Mouse (Mus musculus) forebrain, postnatal 0 days (tissue): ENCODE measurements around the gene Bpifa3. TPM values are rescaled to one million over a fixed set of nuclear protein-coding genes. Genes with fewer than 3 reads are reported as not detected.
A peak's percentile ranks its signal among the peaks of the same experiment; 100 is the strongest.

Source experiments
- ATAC-seq: fragments of 200-750 bp; cut with Nextera tagmentation; 2 replicates; pipeline ENCODE4 v1.8.0; 2017; ENCODE audit warnings: mild to moderate bottlenecking, moderate library complexity
- DNase-seq: peaks from one replicate; pipeline ENCODE4 v3.0.0-alpha.2; 2015
- H3K27ac ChIP-seq: fragments of 300-500 bp; sonication (generic); 2 replicates; pipeline ENCODE4 v1.5.1; 2014; ENCODE audit warnings: low read depth, mild to moderate bottlenecking, antibody characterized with exemption, low read length, moderate library complexity, mixed read lengths
- H3K27me3 ChIP-seq: fragments of 300-500 bp; sonication (generic); 2 replicates; pipeline ENCODE4 v1.6.1; 2014; ENCODE audit warnings: mild to moderate bottlenecking, low read length, mixed read lengths; ENCODE audit not compliant: insufficient read depth
- H3K36me3 ChIP-seq: fragments of 300-500 bp; sonication (generic); 2 replicates; pipeline ENCODE4 v1.6.1; 2014; ENCODE audit warnings: mild to moderate bottlenecking, moderate library complexity; ENCODE audit not compliant: insufficient read depth
- H3K4me1 ChIP-seq: fragments of 300-500 bp; sonication (generic); 2 replicates; pipeline ENCODE4 v1.6.1; 2014; ENCODE audit warnings: antibody characterized with exemption; ENCODE audit not compliant: insufficient read depth
- H3K4me2 ChIP-seq: fragments of 300-500 bp; sonication (generic); 2 replicates; pipeline ENCODE4 v1.6.1; 2014; ENCODE audit warnings: low read depth, mild to moderate bottlenecking, moderate library complexity
- H3K4me3 ChIP-seq: fragments of 300-500 bp; sonication (generic); 2 replicates; pipeline ENCODE4 v1.5.1; 2014; ENCODE audit warnings: low read depth, low read length, mixed read lengths
- H3K9ac ChIP-seq: fragments of 300-500 bp; sonication (generic); 2 replicates; pipeline ENCODE4 v1.6.1; 2014; ENCODE audit warnings: mild to moderate bottlenecking
- H3K9me3 ChIP-seq: fragments of 300-500 bp; sonication (generic); 2 replicates; pipeline ENCODE4 v1.6.1; 2016; ENCODE audit warnings: low read length
- CTCF ChIP-seq: sonication (generic); IDR thresholded peaks from 2 replicates; pipeline ENCODE4 v1.5.1; 2016; ENCODE audit warnings: antibody characterized with exemption, control low read depth, low read depth
- WGBS: fragments of 180-500 bp; shearing (Covaris S2); extraction: QIAGEN DNeasy Blood & Tissue Kit; methylation state at CpG from one replicate; pipeline ENCODE4 v1.1.7; 2014; 5-methylcytosine and 5-hydroxymethylcytosine counted together
- polyA plus RNA-seq: library from polyadenylated mRNA; unstranded; fragments of >200 nt; fragmentation: Nextera tagmentation; extraction: Ambion mirVana; gene quantifications from 2 replicates; pipeline ENCODE4 v1.2.1, GENCODE M21; 2015
- total RNA-seq: library from RNA; depleted of rRNA; stranded (reverse); fragments of >200 nt; gene quantifications from 2 replicates; pipeline ENCODE4 v1.2.3, GENCODE M21; 2014; rRNA removed

Gene Bpifa3
- not detected in 2 replicates for total RNA-seq
- not detected in 2 replicates for polyA plus RNA-seq

- ATAC-seq (no peak), DNase-seq (no peak)
- Histone ChIP-seq H3K4me1 (no peaks in the 10 kb centered on the region), H3K4me3 (no peak within 1 kb of the TSS), H3K4me2 (no peak within 1 kb of the TSS), H3K27ac (no peak within 1 kb of the TSS), H3K9ac (no peak within 1 kb of the TSS), H3K36me3 (no peaks in the 10 kb centered on the region), H3K27me3 (no peaks in the 10 kb centered on the region), H3K9me3 (no peaks in the 10 kb centered on the region)
- no peak for TF ChIP-seq CTCF
- WGBS = 79% methylated on average over 2 of the region's 2 CpGs
Observed at GRCm38 (mm10) chr2:154130120-154130519, at the start of gene Bpifa3. TSS of gene Bpifa3 (plus strand) at chr2:154130336.

DNA sequence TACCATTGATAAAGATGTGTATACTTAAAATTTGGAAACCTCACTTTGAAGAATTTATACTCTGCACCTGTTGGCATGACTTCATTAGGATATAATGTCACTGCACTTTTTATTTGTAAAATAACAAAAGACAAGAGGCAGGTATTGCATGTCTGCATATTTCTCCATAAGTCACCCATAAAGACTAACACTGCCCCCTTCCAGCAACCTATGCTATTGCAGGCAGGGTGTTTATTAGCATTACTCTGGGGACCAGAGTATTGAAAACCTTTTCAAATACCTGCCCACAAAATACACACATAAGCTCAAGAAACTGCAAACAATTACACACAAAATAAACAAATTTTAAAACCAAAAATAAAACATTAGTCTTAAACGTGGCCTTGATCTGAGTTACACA lies 32.4 kb upstream of the Bpifa3 start:
- WGBS = 60% methylated on average over 1 of the region's 1 CpGs
- ATAC-seq (no peak), DNase-seq (peak; percentile 15)
- TF ChIP-seq CTCF = peak; percentile 47
- no peak overlapping the region for H3K9ac ChIP-seq
- H3K9me3 ChIP-seq = no peaks in the 10 kb centered on the region
- no peaks in the 10 kb centered on the region for H3K27me3 ChIP-seq
- no peaks in the 10 kb centered on the region for H3K4me1 ChIP-seq
- H3K27ac ChIP-seq = no peak overlapping the region
- H3K4me3 ChIP-seq = no peak overlapping the region
- H3K36me3 ChIP-seq = no peaks in the 10 kb centered on the region
- H3K4me2 ChIP-seq = no peak overlapping the region

GRCm38 (mm10) chr2:154117381-154117780 lies 12.8 kb upstream of the Bpifa3 start:
- H3K36me3 ChIP-seq = no peaks in the 10 kb centered on the region
- H3K27ac ChIP-seq = no peak overlapping the region
- no peak for TF ChIP-seq CTCF
- ATAC-seq = no peak
- no peaks in the 10 kb centered on the region for H3K9me3 ChIP-seq
- H3K27me3 ChIP-seq = no peaks in the 10 kb centered on the region
- H3K9ac ChIP-seq = no peak overlapping the region
- 86% methylated on average over 3 of the region's 3 CpGs for WGBS
- H3K4me2 ChIP-seq = no peak overlapping the region
- no peak for DNase-seq
- no peak overlapping the region for H3K4me3 ChIP-seq
- no peaks in the 10 kb centered on the region for H3K4me1 ChIP-seq

DNA sequence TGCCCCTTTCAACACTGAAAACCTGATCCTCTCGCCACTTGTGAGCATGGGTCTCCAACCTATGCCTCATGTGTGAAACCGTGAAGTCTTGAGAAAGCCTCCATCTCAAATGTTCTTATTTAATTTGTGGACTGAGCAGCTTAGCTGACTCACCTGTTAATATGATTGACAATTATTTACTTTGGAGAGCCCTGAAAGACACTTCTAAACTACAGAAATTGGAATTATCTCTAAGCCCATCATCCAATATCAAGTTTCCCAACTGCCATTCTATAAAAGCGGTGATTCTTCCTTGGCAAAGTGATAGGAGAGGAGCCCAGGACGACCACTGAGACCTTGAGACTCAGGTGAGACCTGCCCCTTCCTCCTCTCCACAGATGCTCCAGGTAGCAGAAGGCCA lies 12.4 kb downstream of the Bpifa3 start, which contains the start of gene Bpifa1:
Bpifa1 (plus strand) TSS at position 301 of the 400 bp plus-strand sequence.
- Histone ChIP-seq H3K36me3 (no peaks in the 10 kb centered on the region), H3K4me2 (no peak within 1 kb of the TSS), H3K9ac (no peak within 1 kb of the TSS), H3K27ac (no peak within 1 kb of the TSS), H3K9me3 (no peaks in the 10 kb centered on the region), H3K27me3 (no peaks in the 10 kb centered on the region), H3K4me1 (no peaks in the 10 kb centered on the region), H3K4me3 (no peak within 1 kb of the TSS)
- TF ChIP-seq CTCF = no peak
- no peak for DNase-seq
- 84% methylated on average over 4 of the region's 4 CpGs for WGBS
- no peak for ATAC-seq

GRCm38 (mm10) chr2:154143735-154144134 lies 13.6 kb downstream of the Bpifa3 start:
- Histone ChIP-seq H3K4me3 (no peak overlapping the region), H3K36me3 (no peaks in the 10 kb centered on the region), H3K27me3 (no peaks in the 10 kb centered on the region), H3K9me3 (no peaks in the 10 kb centered on the region), H3K9ac (no peak overlapping the region), H3K4me2 (no peak overlapping the region), H3K27ac (no peak overlapping the region), H3K4me1 (no peaks in the 10 kb centered on the region)
- peak; percentile 38; the same call in 1 of the 2 replicates for ATAC-seq
- TF ChIP-seq CTCF = no peak
- DNase-seq = no peak
- WGBS = 44% methylated on average over 3 of the region's 3 CpGs

DNA sequence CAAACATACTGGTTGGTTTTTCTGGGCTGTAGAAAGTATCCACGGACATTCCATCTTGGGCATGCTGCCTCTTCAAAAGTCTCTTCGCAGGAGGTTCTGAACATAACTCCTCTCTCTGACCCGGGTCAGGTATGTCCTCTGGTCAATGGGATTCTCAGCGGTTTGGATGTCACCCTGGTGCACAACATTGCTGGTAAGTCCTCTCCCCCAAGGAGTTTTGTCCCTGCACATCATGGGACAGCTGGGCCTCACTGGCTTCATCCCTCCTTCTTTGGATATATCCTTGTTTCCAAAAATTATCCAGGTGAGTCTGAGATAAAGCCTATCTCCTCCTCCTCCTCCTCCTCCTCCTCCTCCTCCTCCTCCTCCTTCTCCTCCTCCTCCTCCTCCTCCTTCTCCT lies 17.4 kb downstream of the Bpifa3 start:
- no peak for TF ChIP-seq CTCF
- H3K4me2 ChIP-seq = no peak overlapping the region
- no peak overlapping the region for H3K27ac ChIP-seq
- no peaks in the 10 kb centered on the region for H3K36me3 ChIP-seq
- no peaks in the 10 kb centered on the region for H3K27me3 ChIP-seq
- no peaks in the 10 kb centered on the region for H3K9me3 ChIP-seq
- H3K4me3 ChIP-seq = no peak overlapping the region
- H3K4me1 ChIP-seq = no peaks in the 10 kb centered on the region
- no peak overlapping the region for H3K9ac ChIP-seq
- DNase-seq (no peak), ATAC-seq (no peak)
- 82% methylated on average over 4 of the region's 4 CpGs for WGBS

DNA sequence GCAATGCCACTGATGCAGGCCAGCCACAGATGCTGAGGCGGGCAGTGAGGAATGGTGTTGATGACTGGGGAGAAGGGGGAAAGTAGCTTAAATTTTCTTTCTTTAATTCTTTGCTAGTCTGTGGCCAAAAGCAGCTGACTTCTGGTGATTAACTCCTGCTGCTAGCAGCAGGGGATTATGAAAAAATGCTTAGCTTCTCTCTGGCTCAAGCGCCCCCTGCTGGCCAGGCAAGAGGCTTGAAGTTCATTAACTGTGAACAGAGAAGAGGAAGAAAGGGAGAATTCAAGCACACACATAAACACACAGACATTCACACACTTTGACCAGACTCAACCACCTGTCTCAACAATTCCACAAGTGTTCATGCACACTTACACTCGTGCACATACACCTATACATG lies 28.3 kb downstream of the Bpifa3 start:
- Histone ChIP-seq H3K9me3 (0 out of 2 replicates have a peak, but pooled peaks cover 3% of the 10 kb centered on the region), H3K9ac (no peak overlapping the region), H3K4me3 (no peak overlapping the region), H3K4me2 (no peak overlapping the region), H3K27me3 (no peaks in the 10 kb centered on the region), H3K36me3 (no peaks in the 10 kb centered on the region), H3K4me1 (no peaks in the 10 kb centered on the region), H3K27ac (no peak overlapping the region)
- peak; percentile 37 for DNase-seq
- TF ChIP-seq CTCF = peak; percentile 63
- no peak for ATAC-seq
- WGBS = 26% methylated on average over 3 of the region's 3 CpGs
